Mouse (Mus musculus): Measurements from ENCODE around the gene Usp30.

DNA sequence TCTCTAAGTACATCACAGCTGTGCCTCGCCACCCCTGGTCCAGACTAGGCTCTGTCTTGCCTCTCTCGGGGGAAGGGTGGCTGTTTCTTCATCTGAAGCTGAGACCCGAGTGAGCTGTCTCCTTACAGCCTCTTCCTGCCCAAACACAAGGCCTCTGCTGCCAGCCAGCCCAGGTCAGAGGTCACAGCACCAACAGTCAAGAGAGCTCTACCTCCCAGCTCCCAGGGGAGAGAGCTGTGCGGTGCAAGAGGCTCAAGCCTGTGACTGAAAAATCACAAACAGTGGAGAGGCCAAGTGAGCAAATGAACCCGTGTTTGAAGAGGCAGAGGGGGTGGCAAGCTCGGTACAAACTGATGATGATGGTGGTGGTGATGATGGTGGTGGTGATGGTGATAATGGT lies 1.3 kb downstream of the Usp30 start:
- TF ChIP-seq POLR2AphosphoS5 (IDR thresholded peaks at IDR 0.05; ENCODE audit: borderline replicate concordance, low read depth, low read length), result no peak
- no peak for TF ChIP-seq CTCF (IDR thresholded peaks at IDR 0.05 in 2 of 3, conservative IDR thresholded peaks at IDR 0.05 in 1 of 3; ENCODE audit: control insufficient read depth in 1 of 3, insufficient read depth in 1 of 3, low read depth in 2 of 3, low read length in 3 of 3, poor library complexity in 1 of 3, severe bottlenecking in 1 of 3)
- no peak for TF ChIP-seq POLR2A (IDR thresholded peaks at IDR 0.05; ENCODE audit: control insufficient read depth in 1 of 2, insufficient read depth in 1 of 2, low read depth in 1 of 2, low read length in 2 of 2, poor library complexity in 1 of 2)
- TF ChIP-seq NRF1 (IDR thresholded peaks at IDR 0.05; ENCODE audit: insufficient read depth, low read depth, low read length, poor library complexity, severe bottlenecking), result no peak
- TF ChIP-seq SIN3A (IDR thresholded peaks at IDR 0.05; ENCODE audit: low read length), result no peak
- TF ChIP-seq RCOR1 (IDR thresholded peaks at IDR 0.05; ENCODE audit: low read depth, low read length), result no peak
- no peak for TF ChIP-seq GABPA (IDR thresholded peaks at IDR 0.05; ENCODE audit: low read depth, low read length)
- no peak for TF ChIP-seq EP300 (IDR thresholded peaks at IDR 0.05; ENCODE audit: low read depth in 1 of 2, low read length in 2 of 2)
- no peak for TF ChIP-seq CHD2 (IDR thresholded peaks at IDR 0.05; ENCODE audit: low read length)
- TF ChIP-seq MAZ (IDR thresholded peaks at IDR 0.05; ENCODE audit: low read depth, low read length), result no peak
- no peak for TF ChIP-seq NELFE (IDR thresholded peaks at IDR 0.05; ENCODE audit: low read depth, low read length)

All from MEL (cell line).